Mouse (Mus musculus): ENCODE measurements around the gene Ets1.

Ets1 gene

DNA sequence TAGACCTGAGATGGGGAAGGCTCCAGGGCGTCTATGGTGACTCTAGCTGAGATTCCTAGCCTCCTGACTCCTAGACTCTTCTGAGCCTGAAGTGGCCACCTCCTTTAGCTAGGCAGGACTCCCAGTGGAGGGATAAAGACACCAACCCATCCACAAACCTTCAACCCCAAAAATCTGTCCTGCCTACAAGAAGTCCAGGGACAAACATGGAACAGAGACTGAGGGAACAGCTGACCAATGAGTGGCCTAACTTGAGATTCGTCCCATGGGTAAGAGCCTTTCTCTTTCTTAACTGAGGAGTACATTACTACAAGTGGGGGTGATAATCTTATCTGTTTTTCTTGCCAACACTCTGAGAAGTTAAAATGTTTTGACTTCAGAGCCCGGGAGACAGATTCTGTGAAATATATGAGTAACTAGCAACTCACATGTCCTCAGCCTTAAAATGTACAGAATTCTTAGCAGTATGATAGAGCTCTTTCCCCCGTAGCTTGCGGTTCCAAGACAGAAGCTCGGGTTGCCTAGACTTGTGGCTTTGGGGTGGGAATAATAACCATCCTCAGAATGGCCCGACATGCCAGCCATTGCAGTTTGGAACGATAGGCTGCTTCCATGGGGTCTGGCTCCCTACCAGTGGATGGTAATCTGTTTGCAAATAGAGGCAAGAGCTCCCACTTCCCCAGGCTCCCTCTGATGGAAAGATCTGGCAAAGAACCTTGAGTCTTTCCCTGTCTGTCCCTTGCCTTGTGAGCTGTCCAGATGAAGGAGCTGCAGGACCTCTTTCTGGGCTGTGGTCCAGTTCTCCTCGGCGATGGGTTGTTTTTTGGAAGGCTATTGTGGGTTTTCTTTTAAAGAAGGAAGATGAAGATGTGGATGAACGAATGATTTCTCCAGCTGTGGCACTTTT is 30.8 kb downstream of the Ets1 start:
- DNase-seq (ENCODE audit: low spot score in 2 of 2), result no peak

- DNase-seq (ENCODE audit: low spot score in 2 of 2), result no peak
Measured at GRCm38 (mm10) chr9:32667518-32667908, 31.5 kb downstream of the Ets1 start.

GRCm38 (mm10) chr9:32668075-32668673 is 32.2 kb downstream of the Ets1 start:
- DNase-seq (ENCODE audit: low spot score in 2 of 2), result no peak

DNA sequence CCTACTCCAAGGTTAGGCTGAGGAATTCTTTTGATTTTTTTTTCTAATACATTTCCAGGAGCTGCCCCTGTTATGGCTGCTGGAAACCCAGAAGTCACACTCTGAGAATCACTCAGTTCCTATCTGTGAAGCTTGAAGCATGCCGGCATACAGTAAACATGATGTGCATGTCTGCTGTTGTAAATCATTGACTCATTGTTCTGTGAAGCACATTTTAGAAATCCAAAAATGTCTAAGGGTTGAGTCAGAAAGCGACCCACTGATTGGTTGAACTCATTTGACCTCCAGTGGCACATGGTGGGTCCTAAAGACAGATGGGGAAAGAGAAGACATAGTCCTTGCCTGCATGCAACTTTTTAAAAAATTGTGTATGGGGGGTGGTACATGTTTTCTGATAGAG is 33.4 kb downstream of the Ets1 start:
- DNase-seq (ENCODE audit: low spot score in 2 of 2), result no peak

DNA sequence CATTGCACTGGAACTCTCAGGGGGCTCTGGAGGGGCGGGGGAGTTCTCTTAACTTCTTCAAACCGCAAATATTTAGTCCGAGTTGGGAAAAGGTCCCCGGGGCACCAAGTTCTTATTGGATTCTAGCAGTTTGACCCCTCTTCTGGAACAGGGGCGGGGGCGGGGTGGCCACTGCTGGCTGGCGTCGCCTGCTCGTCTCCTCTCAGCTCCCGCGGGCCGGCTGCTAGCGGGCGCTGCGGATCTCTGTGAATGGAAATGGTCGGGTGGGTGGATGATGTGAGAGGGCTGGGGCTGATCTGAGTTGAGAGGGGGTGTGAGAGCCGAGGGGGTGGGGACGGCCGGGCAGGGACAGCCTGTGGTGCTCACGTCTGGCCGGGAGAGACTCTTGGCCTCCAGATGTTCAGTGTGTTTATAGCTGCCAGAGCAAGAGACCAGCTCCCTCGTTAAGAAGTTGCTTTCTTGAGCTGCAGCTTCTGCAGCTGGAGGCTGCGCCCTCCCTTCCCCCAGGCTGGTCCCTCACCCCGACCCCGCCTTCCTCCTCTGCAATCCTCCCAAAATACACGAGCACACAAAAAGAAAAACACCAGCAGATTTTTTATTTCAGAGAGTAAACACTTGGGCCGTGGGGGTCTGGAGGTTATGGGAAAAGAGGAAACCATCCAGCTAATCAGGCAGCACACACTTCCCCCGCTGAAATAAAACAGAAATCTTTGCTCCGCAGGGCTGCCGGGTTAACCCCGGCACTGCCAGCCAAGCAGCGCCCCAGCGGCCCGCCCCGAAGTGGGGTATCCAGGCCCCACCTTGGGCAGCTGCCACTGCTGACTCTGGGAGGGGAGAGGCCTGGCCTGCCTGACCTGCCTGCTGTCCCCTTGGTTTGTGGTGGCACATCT is 36.2 kb downstream of the Ets1 start:
- DNase-seq (ENCODE audit: low spot score in 2 of 2), result peak; percentile 22 to 26

GRCm38 (mm10) chr9:32673923-32674322 is 37.9 kb downstream of the Ets1 start:
- no peak for DNase-seq (ENCODE audit: low spot score in 2 of 2)

- DNase-seq (ENCODE audit: low spot score in 2 of 2), result no peak
Measured at GRCm38 (mm10) chr9:32675671-32676409, 39.8 kb downstream of the Ets1 start.

- DNase-seq (ENCODE audit: low spot score in 2 of 2), result no peak
Measured at GRCm38 (mm10) chr9:32676480-32676879, 40.5 kb downstream of the Ets1 start.

DNA sequence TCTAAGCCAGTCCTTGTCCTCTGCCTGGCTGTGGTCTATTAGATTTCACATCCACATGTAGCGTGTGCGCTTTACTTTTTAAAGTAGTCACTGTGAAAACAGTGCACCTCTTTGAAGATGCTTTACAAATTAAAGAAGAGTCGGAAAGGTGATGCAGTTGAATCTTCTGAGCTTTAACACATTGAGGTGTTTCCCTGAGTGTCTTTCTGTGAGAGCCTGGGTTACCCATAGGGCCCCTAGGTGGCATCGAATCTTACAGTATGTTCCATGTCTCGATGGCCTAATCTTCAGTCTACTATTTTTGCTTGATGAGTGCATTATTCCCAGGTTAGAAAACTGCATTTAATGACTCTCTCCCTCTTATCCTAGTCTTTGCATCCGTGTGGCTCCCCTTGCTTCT is 41.6 kb downstream of the Ets1 start:
- no peak for DNase-seq (ENCODE audit: low spot score in 2 of 2)

- DNase-seq (ENCODE audit: low spot score in 2 of 2), result no peak
Measured at GRCm38 (mm10) chr9:32678120-32678757, 42.2 kb downstream of the Ets1 start.

- no peak for DNase-seq (ENCODE audit: low spot score in 2 of 2)
Measured at GRCm38 (mm10) chr9:32679531-32679930, 43.5 kb downstream of the Ets1 start.

GRCm38 (mm10) chr9:32680201-32680600 is 44.2 kb downstream of the Ets1 start:
- DNase-seq (ENCODE audit: low spot score in 2 of 2), result no peak

- no peak for DNase-seq (ENCODE audit: low spot score in 2 of 2)
Measured at GRCm38 (mm10) chr9:32685793-32686558, 50.0 kb downstream of the Ets1 start.

DNA sequence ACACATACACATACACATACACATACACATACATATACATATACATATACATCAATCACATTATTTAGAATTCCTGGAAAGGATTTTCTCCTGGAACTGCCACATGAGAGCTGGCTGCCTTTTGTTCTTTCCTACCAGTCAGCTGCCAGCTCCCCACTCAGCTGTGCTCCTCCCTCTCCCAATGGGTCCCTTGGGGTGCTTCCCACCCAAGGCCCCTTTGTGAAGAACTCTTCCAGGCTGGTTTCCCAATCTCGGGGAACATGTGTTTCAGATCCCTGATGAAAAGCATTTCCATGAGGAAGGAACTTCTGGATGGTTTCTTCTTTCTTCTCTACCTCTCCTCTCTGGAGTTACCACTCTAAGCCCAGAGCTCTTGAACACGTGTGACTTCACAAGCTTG is 52.3 kb downstream of the Ets1 start:
- DNase-seq (ENCODE audit: low spot score in 2 of 2), result no peak

DNA sequence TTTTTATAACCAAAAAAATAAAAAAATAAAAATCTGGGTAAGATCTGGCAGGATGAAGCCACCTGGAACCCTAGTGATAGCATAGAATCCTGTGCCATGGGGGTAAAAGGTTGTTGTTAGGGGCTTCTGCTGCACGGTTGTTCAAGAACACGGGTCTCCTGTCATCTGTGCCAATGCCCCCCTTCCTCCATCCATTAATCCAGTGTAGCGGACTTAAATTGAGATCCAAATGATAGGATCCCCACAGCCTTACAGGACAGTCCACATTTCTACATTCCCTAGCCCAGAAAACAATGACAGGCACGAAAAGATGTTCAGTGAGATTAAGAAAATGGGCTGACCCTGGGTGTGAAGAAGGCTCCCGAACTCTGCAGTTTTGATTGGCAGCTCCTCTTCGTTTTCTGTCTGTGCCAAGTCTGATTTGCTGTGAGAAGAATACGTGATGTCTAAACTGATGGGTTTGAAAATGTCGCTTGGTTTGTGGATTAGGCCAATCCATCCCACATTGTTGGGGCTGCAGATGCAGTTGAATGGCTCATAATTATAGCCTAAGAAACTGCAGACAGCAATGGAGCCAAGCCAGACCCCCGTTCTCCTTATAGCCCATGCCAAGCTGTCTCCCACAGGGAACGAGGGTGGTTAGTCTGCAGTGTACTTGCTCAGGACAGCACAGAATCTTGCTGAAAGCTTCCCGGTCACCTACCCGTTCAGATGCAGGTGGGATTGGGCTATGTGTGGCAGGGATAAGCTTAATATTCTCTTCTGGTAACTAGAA is 55.3 kb downstream of the Ets1 start:
- DNase-seq (ENCODE audit: low spot score in 2 of 2), result no peak

DNA sequence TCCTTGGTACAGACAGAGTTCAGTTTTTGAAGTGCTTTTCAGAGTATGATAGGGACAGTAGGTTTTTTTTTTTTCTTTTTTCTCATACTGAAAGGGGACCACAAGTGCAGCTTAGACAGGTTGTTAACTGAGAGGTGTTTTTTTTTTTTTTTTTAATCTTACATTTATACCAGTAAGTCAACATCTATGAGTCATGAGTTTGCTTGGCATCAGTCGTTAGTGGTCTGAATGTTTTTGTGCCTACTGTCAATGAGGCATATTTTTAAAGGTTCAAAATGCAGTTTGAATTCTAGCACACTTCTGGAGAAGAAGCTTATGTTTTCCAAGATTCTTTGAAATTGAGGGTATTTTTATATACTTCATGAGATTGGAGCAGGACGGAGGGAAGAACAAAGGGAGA is 56.9 kb downstream of the Ets1 start:
- no peak for DNase-seq (ENCODE audit: low spot score in 2 of 2)

DNA sequence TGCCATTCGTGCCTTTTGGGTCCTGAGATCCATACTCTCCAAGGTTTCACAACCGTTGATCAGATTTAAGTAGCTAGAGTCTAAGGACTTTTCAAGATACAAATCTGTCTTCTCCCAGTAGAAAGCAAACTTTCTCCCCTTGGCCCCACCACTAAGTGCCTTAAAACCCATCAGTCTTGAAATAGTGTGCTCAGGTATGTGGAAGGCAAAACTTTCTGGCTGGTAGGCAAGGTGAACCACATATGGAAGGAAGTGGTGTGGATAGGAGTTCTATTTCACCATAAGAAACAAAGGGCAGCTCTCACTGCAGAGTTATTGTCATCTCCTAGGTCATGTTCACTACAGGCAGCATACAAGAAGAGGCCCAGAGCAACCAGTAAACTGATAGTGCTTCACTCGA is 57.4 kb downstream of the Ets1 start:
- DNase-seq (ENCODE audit: low spot score in 2 of 2), result no peak

GRCm38 (mm10) chr9:32694111-32694824 is 58.2 kb downstream of the Ets1 start:
- DNase-seq (ENCODE audit: low spot score in 2 of 2), result no peak

DNA sequence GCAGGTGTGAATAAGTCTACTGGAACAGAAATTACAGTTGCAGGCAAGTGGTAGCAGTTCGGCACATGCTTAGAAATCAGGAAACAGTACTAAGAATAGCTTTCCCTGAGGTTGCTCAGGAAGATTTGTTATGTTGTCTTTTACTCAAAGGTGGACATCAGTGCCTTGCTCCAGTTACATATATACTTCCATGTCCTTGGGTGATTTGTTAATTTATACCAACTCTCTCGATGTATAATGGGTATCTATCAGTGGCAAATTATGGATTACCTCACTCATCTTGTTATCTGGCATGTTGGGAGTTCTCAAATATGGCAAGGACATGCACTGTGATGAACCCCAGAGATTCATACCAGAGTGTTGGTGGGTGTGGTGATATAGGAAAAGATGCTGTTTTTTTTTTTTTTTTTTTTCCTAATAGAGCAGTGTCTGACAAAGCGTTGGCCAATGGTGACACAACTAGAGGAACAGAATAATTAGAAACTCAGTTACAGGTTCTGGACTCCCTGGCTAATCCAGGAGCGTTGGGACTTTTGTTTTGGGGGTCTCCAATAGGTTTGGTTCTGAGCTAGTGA is 59.0 kb downstream of the Ets1 start:
- no peak for DNase-seq (ENCODE audit: low spot score in 2 of 2)

Data from frontal cortex, postnatal 14 days (tissue).